Mouse (Mus musculus) lung, postnatal 0 days (tissue): ENCODE data around the gene Slc6a6. TPM values are rescaled to one million over a fixed set of nuclear protein-coding genes. Genes with fewer than 3 reads are reported as not detected.

ENCODE experiments used
- ATAC-seq: fragments of 200-750 bp; cut with Nextera tagmentation; 2 replicates; pipeline ENCODE4 v1.8.0; 2017; ENCODE audit warnings: moderate library complexity
- DNase-seq: peaks from one replicate; pipeline ENCODE4 v3.0.0-alpha.2; 2016; ENCODE audit warnings: low spot score
- H3K27ac ChIP-seq: fragments of 300-500 bp; sonication (generic); 2 replicates; pipeline ENCODE4 v1.5.1; 2014; ENCODE audit warnings: antibody characterized with exemption, mild to moderate bottlenecking, low read length, mixed read lengths
- H3K27me3 ChIP-seq: fragments of 300-500 bp; sonication (generic); replicated peaks from 2 replicates; pipeline ENCODE4 v1.6.1; 2014; ENCODE audit warnings: low read length, mixed read lengths; ENCODE audit not compliant: insufficient read depth
- H3K36me3 ChIP-seq: fragments of 300-500 bp; sonication (generic); 2 replicates; pipeline ENCODE4 v1.6.1; 2014; ENCODE audit warnings: low read length, mixed read lengths; ENCODE audit not compliant: insufficient read depth
- H3K4me1 ChIP-seq: fragments of 300-500 bp; sonication (generic); 2 replicates; pipeline ENCODE4 v1.6.1; 2014; ENCODE audit warnings: antibody characterized with exemption, low read depth, low read length, mixed read lengths; ENCODE audit not compliant: insufficient read depth
- H3K4me2 ChIP-seq: fragments of 300-500 bp; sonication (generic); replicated peaks from 2 replicates; pipeline ENCODE4 v1.6.1; 2014; ENCODE audit warnings: low read depth, mild to moderate bottlenecking, low read length, moderate library complexity, mixed read lengths
- H3K4me3 ChIP-seq: fragments of 300-500 bp; sonication (generic); 2 replicates; pipeline ENCODE4 v1.5.1; 2014; ENCODE audit warnings: low read depth, low read length
- H3K9ac ChIP-seq: fragments of 300-500 bp; sonication (generic); replicated peaks from 2 replicates; pipeline ENCODE4 v1.6.1; 2014; ENCODE audit warnings: low read depth, mild to moderate bottlenecking
- H3K9me3 ChIP-seq: fragments of 300-500 bp; sonication (generic); 2 replicates; pipeline ENCODE4 v1.6.1; 2016; ENCODE audit warnings: low read length, mixed read lengths
- CTCF ChIP-seq: IDR thresholded peaks from 2 replicates; pipeline ENCODE4 v1.5.1; 2016; ENCODE audit warnings: antibody characterized with exemption, mild to moderate bottlenecking
- EP300 ChIP-seq: IDR thresholded peaks from 2 replicates; pipeline ENCODE4 v1.6.1; 2016; ENCODE audit warnings: antibody characterized with exemption, mild to moderate bottlenecking, control low read depth
- WGBS: fragments of 180-500 bp; shearing (Covaris S2); extraction: QIAGEN DNeasy Blood & Tissue Kit; methylation state at CpG from one replicate; pipeline ENCODE4 v1.1.7; 2014; 5-methylcytosine and 5-hydroxymethylcytosine counted together
- polyA plus RNA-seq: library from polyadenylated mRNA; unstranded; fragments of >200 nt; fragmentation: Nextera tagmentation; extraction: Ambion mirVana; gene quantifications from 2 replicates; pipeline ENCODE4 v1.2.1, GENCODE M21; 2015

Slc6a6 gene
- polyA plus RNA-seq, 1 experiment from 2014 or later, result 92.6 TPM

DNA sequence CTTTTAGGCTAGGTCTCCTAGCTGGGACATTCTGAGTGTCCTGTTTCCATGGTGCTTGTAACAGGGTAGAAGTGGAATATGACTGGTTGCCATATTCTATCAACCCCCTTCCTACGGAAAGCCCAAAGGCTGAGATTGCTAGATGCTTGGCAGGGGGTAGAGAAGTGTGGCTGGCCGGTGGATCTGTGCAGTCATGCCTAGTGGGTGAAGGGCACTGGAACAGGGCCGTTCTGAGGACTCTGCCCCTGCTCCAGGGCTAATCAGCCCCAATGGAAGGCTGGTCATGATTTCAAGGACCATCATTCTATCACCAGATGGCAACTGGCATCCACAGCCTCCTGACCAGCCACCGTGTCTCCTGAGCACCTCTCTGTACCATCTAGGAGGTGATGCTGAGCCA is 7.7 kb downstream of the Slc6a6 start:
- no peak for ATAC-seq
- Histone ChIP-seq H3K4me1 (peaks cover 7% of the 10 kb centered on the region), H3K27ac (no peak overlapping the region), H3K4me3 (no peak overlapping the region), H3K9me3 (no peaks in the 10 kb centered on the region), H3K9ac (no peak overlapping the region), H3K4me2 (no peak overlapping the region), H3K27me3 (no peaks in the 10 kb centered on the region), H3K36me3 (0 out of 2 replicates have a peak, but pooled peaks cover 5% of the 10 kb centered on the region)
- DNase-seq, result no peak
- TF ChIP-seq EP300 (no peak), CTCF (no peak)
- WGBS, result 86% methylated on average over 4 of the region's 4 CpGs

GRCm38 (mm10) chr6:91693301-91693886 is 9.5 kb downstream of the Slc6a6 start:
- TF ChIP-seq CTCF, result no peak
- TF ChIP-seq EP300, result no peak
- 0 out of 2 replicates have a peak, but pooled peaks cover 5% of the 10 kb centered on the region for H3K36me3 ChIP-seq
- no peak overlapping the region for H3K4me3 ChIP-seq
- H3K27ac ChIP-seq, result no peak overlapping the region
- H3K4me2 ChIP-seq, result no peak overlapping the region
- H3K4me1 ChIP-seq, result 0 out of 2 replicates have a peak, but pooled peaks cover 3% of the 10 kb centered on the region
- H3K9me3 ChIP-seq, result no peaks in the 10 kb centered on the region
- DNase-seq (no peak), ATAC-seq (no peak)
- 80% methylated on average over 17 of the region's 17 CpGs for WGBS
- H3K27me3 ChIP-seq, result no peaks in the 10 kb centered on the region
- no peak overlapping the region for H3K9ac ChIP-seq

DNA sequence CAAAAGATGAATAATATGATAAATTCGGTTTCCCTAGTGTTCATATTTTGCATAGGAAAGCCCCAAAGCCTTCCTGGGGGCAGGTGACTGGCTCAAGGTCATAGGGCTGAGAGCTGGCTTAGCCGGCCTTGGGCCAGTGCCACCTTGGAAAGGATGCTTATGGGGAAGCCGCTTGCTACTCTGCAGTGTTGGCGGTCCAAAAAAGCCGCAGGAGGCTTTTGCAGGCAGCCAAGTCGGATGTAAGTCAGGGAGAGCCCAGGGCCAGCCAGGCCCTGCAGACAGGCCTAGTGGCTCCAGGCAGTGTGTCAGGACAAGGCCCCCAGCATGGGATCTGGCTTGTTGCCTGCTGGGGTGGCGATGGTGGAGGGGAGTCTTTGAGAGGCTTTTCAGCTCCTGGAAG is 10.8 kb downstream of the Slc6a6 start:
- Histone ChIP-seq H3K9ac (no peak overlapping the region), H3K4me2 (no peak overlapping the region), H3K27me3 (no peaks in the 10 kb centered on the region), H3K9me3 (no peaks in the 10 kb centered on the region), H3K4me1 (0 out of 2 replicates have a peak, but pooled peaks cover 3% of the 10 kb centered on the region), H3K27ac (no peak overlapping the region), H3K36me3 (0 out of 2 replicates have a peak, but pooled peaks cover 5% of the 10 kb centered on the region), H3K4me3 (no peak overlapping the region)
- no peak for ATAC-seq
- no peak for DNase-seq
- TF ChIP-seq EP300 (no peak), CTCF (no peak)
- 73% methylated on average over 7 of the region's 7 CpGs for whole genome bisulfite sequencing

DNA sequence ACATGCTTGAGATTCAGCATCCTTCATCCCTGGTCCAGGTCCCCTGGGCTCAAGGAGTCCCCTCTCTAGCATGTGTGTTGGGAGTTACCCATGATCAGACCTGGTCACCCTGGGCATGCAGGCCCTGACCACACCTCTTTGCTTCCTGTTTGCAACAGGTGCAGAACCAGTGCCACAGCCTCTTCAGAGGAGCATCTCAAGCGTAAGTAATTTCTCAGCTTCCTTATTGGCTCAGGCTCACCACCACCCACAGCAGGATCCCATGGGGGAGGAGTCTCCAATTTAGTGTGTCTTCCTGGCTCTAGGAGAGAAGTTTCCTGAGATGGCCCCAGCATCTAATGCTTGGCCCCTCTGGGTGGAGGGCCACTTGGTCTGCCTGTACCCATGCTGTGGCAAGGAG is 15.0 kb downstream of the Slc6a6 start:
- no peaks in the 10 kb centered on the region for H3K27me3 ChIP-seq
- DNase-seq, result peak; percentile 54
- no peak overlapping the region for H3K4me2 ChIP-seq
- no peak overlapping the region for H3K9ac ChIP-seq
- H3K27ac ChIP-seq, result no peak overlapping the region
- peaks cover 18% of the 10 kb centered on the region for H3K36me3 ChIP-seq
- no peaks in the 10 kb centered on the region for H3K4me1 ChIP-seq
- WGBS, result 60% methylated on average over 1 of the region's 1 CpGs
- ATAC-seq, result peak; percentile 47
- H3K4me3 ChIP-seq, result no peak overlapping the region
- no peak for TF ChIP-seq EP300
- no peak for TF ChIP-seq CTCF
- H3K9me3 ChIP-seq, result no peaks in the 10 kb centered on the region

GRCm38 (mm10) chr6:91699482-91700200 is 15.8 kb downstream of the Slc6a6 start:
- no peak overlapping the region for H3K27ac ChIP-seq
- H3K36me3 ChIP-seq, result peaks cover 18% of the 10 kb centered on the region

DNA sequence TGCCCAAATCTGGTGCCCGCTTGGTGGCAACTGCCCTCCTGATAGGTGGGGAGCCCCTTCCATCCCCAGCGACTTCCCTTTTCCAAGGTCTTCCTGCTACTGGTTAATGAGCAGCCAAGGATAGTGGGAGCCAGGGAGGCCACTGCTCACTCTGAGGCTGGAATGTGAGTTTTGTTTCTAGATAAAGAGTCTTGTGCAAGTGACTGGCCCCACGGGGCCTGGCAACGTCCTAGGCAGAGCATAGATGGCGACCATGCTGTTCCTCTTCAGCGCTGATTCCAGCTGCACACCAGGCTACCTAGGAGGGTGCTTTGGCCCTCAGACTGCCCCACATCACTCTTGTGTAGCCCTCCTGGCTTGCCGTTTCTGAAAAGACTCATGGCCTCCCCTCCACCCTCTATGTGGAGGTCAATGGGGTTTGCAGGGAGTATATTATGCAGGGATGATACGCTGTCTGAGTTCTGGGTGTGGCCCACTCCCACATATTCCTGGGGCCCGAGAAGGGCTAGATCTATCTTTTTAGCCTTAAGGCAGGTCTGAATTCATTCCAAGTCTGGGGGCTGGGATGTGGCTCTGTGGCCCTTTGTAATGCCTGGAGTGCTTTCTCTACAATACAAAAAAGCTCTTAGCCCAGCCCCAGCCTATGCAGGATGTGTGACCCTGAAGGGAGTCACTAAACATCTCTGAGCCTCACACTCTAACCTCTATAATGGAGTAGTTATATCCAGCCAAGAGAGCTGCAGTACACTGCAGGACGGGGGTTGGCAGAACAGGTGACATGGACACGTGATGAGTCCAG is 17.2 kb downstream of the Slc6a6 start:
- no peak overlapping the region for H3K4me3 ChIP-seq
- TF ChIP-seq EP300, result no peak
- no peak overlapping the region for H3K9ac ChIP-seq
- no peaks in the 10 kb centered on the region for H3K27me3 ChIP-seq
- H3K27ac ChIP-seq, result no peak overlapping the region
- peak; percentile 42; the same call in 1 of the 2 replicates for ATAC-seq
- no peak overlapping the region for H3K4me2 ChIP-seq
- WGBS, result 76% methylated on average over 11 of the region's 11 CpGs
- H3K36me3 ChIP-seq, result peaks cover 18% of the 10 kb centered on the region
- H3K9me3 ChIP-seq, result no peaks in the 10 kb centered on the region
- peak; percentile 33 for DNase-seq
- H3K4me1 ChIP-seq, result no peaks in the 10 kb centered on the region

More at GRCm38 (mm10) chr6:91699482-91700200, 15.8 kb downstream of the Slc6a6 start:
- no peak overlapping the region for H3K4me3 ChIP-seq
- no peaks in the 10 kb centered on the region for H3K27me3 ChIP-seq
- WGBS, result 47% methylated on average over 4 of the region's 4 CpGs
- ATAC-seq, result peak; percentile 26; the same call in 1 of the 2 replicates
- DNase-seq, result no peak
- no peaks in the 10 kb centered on the region for H3K4me1 ChIP-seq
- no peaks in the 10 kb centered on the region for H3K9me3 ChIP-seq
- TF ChIP-seq CTCF, result no peak
- TF ChIP-seq EP300, result no peak
- H3K4me2 ChIP-seq, result no peak overlapping the region
- no peak overlapping the region for H3K9ac ChIP-seq
